Mouse (Mus musculus) layer of hippocampus, postnatal 36 days (tissue): ENCODE measurements at regions not wholly inside any gene's neighbourhood (a gene's known extent, or its start where the extent isn't known, plus 50 kb on each side); places are given as distances from the start of the nearest gene placed in this dataset.

Experiments used
- DNase-seq, 2 experiments: peaks; one replicate each; pipeline ENCODE4 v3.0.0; 2022

GRCm38 (mm10) chr8:87270525-87271187, 201.8 kb downstream of the Cbln1 start:
- DNase-seq = no peak

GRCm38 (mm10) chr8:87268159-87268558, 204.2 kb downstream of the Cbln1 start:
- DNase-seq = no peak

- DNase-seq = no peak
Observed at GRCm38 (mm10) chr8:87264999-87265398, 207.4 kb downstream of the Cbln1 start.

- DNase-seq = no peak
Observed at GRCm38 (mm10) chr8:87260305-87260704, 212.1 kb downstream of the Cbln1 start.

GRCm38 (mm10) chr8:87242681-87243080, 229.7 kb downstream of the Cbln1 start:
- no peak for DNase-seq

GRCm38 (mm10) chr8:87237181-87237580, 235.2 kb downstream of the Cbln1 start:
- DNase-seq = no peak

- no peak for DNase-seq
Observed at GRCm38 (mm10) chr8:87236438-87236837, 236.0 kb downstream of the Cbln1 start.

GRCm38 (mm10) chr8:87235341-87236075, 236.9 kb downstream of the Cbln1 start:
- peak; percentile 61 to 65 for DNase-seq

- DNase-seq = no peak
Observed at GRCm38 (mm10) chr8:87234336-87234735, 238.1 kb downstream of the Cbln1 start.

GRCm38 (mm10) chr8:87233805-87234331, 238.5 kb downstream of the Cbln1 start:
- DNase-seq = no peak

GRCm38 (mm10) chr8:87231762-87232161, 240.6 kb downstream of the Cbln1 start:
- DNase-seq = no peak

GRCm38 (mm10) chr8:87230096-87230495, 242.3 kb downstream of the Cbln1 start:
- no peak for DNase-seq

- no peak for DNase-seq
Observed at GRCm38 (mm10) chr8:87229182-87229581, 243.2 kb downstream of the Cbln1 start.

GRCm38 (mm10) chr8:87228777-87229176, 243.6 kb downstream of the Cbln1 start:
- DNase-seq = no peak

GRCm38 (mm10) chr8:87225504-87226425, 246.6 kb downstream of the Cbln1 start:
- DNase-seq = no peak

- DNase-seq = no peak
Observed at GRCm38 (mm10) chr8:87220581-87220980, 251.8 kb downstream of the Cbln1 start.

GRCm38 (mm10) chr8:87218956-87219482, 253.4 kb downstream of the Cbln1 start:
- no peak for DNase-seq

- DNase-seq = no peak
Observed at GRCm38 (mm10) chr8:87214962-87215361, 257.4 kb downstream of the Cbln1 start.

- DNase-seq = no peak
Observed at GRCm38 (mm10) chr8:87210546-87210945, 261.9 kb downstream of the Cbln1 start.

GRCm38 (mm10) chr8:87209295-87209694, 263.1 kb downstream of the Cbln1 start:
- no peak for DNase-seq

- no peak for DNase-seq
Observed at GRCm38 (mm10) chr8:87208036-87208435, 264.4 kb downstream of the Cbln1 start.

GRCm38 (mm10) chr8:87202639-87203160, 269.7 kb downstream of the Cbln1 start:
- DNase-seq = no peak
